Mouse (Mus musculus) liver, embryonic 14.5 days (tissue): Measurements from ENCODE around the gene Rnaseh2a. TPM values are rescaled to one million over a fixed set of nuclear protein-coding genes. Genes with fewer than 3 reads are reported as not detected.
A peak's percentile ranks its signal among the peaks of the same experiment; 100 is the strongest.

Source experiments
- ATAC-seq: fragments of 200-750 bp; cut with Nextera tagmentation; 2 replicates; pipeline ENCODE4 v1.8.0; 2017; ENCODE audit warnings: moderate number of reproducible peaks, mild to moderate bottlenecking, moderate library complexity; ENCODE audit not compliant: insufficient read depth
- DNase-seq, 3 experiments: peaks; one replicate each; pipeline ENCODE4 v3.0.0-alpha.2; 2012 to 2013; ENCODE audit warnings: low read depth in 3 of 3, low spot score in 3 of 3
- H3K27ac ChIP-seq: fragments of 300-500 bp; sonication (generic); 2 replicates; pipeline ENCODE4 v1.5.1; 2014; ENCODE audit warnings: moderate library complexity, mild to moderate bottlenecking, control low read depth, inconsistent platforms
- H3K27me3 ChIP-seq: fragments of 300-500 bp; sonication (generic); 2 replicates; pipeline ENCODE4 v1.6.1; 2014; ENCODE audit warnings: mild to moderate bottlenecking, low read length, moderate library complexity; ENCODE audit not compliant: control insufficient read depth, insufficient read depth
- H3K36me3 ChIP-seq: fragments of 300-500 bp; sonication (generic); replicated peaks from 2 replicates; pipeline ENCODE4 v1.6.1; 2014; ENCODE audit warnings: low read depth; ENCODE audit not compliant: control insufficient read depth, insufficient read depth
- H3K4me1 ChIP-seq, 2 experiments: fragments of 200-500 bp in 1 of 2; fragments of 300-500 bp in 1 of 2; sonication (generic) in 1 of 2; replicated peaks; 2 replicates each; pipeline ENCODE4 v1.6.1; 2012 to 2014; ENCODE audit warnings: antibody characterized with exemption in 1 of 2, inconsistent platforms in 1 of 2, low read length in 1 of 2; ENCODE audit not compliant: control insufficient read depth in 2 of 2, insufficient read depth in 2 of 2
- H3K4me2 ChIP-seq: fragments of 300-500 bp; sonication (generic); 2 replicates; pipeline ENCODE4 v1.6.1; 2014; ENCODE audit warnings: low read depth, mild to moderate bottlenecking, control low read depth, moderate library complexity
- H3K4me3 ChIP-seq, 2 experiments: fragments of 200-500 bp in 1 of 2; fragments of 300-500 bp in 1 of 2; sonication (generic) in 1 of 2; 2 replicates each; pipeline ENCODE4 v1.5.1; 2012 to 2014; ENCODE audit warnings: low read depth in 2 of 2, low read length in 2 of 2, mild to moderate bottlenecking in 2 of 2, control low read depth in 1 of 2, inconsistent platforms in 1 of 2, moderate library complexity in 1 of 2; ENCODE audit not compliant: insufficient read depth in 1 of 2
- H3K9ac ChIP-seq: fragments of 300-500 bp; sonication (generic); replicated peaks from 2 replicates; pipeline ENCODE4 v1.6.1; 2014; ENCODE audit warnings: mild to moderate bottlenecking, control low read depth, moderate library complexity
- H3K9me3 ChIP-seq: fragments of 300-500 bp; sonication (generic); 2 replicates; pipeline ENCODE4 v1.6.1; 2016; ENCODE audit warnings: low read length, mixed read lengths; ENCODE audit not compliant: control insufficient read depth
- CTCF ChIP-seq: IDR thresholded peaks from 2 replicates; pipeline ENCODE4 v1.5.1; 2016; ENCODE audit warnings: antibody characterized with exemption, low read depth, control low read depth
- EP300 ChIP-seq: IDR thresholded peaks from 2 replicates; pipeline ENCODE4 v1.6.1; 2016; ENCODE audit warnings: antibody characterized with exemption, low read depth
- WGBS: fragments of 180-500 bp; shearing (Covaris S2); extraction: QIAGEN DNeasy Blood & Tissue Kit; methylation state at CpG from one replicate; pipeline ENCODE4 v1.1.7; 2014; ENCODE audit not compliant: insufficient replicate concordance; 5-methylcytosine and 5-hydroxymethylcytosine counted together
- polyA plus RNA-seq, 2 experiments: library from polyadenylated mRNA; depleted of rRNA in 1 of 2; stranded (reverse) in 1 of 2; unstranded in 1 of 2; fragments of >200 nt; fragmentation: Nextera tagmentation in 1 of 2; extraction: Ambion mirVana in 1 of 2; gene quantifications; 2 replicates each; pipeline versions ENCODE4 v1.2.1 to v1.2.3; 2012 to 2014

The Rnaseh2a gene
- polyA plus RNA-seq, 2 experiments: 56.2 to 107 TPM

DNA sequence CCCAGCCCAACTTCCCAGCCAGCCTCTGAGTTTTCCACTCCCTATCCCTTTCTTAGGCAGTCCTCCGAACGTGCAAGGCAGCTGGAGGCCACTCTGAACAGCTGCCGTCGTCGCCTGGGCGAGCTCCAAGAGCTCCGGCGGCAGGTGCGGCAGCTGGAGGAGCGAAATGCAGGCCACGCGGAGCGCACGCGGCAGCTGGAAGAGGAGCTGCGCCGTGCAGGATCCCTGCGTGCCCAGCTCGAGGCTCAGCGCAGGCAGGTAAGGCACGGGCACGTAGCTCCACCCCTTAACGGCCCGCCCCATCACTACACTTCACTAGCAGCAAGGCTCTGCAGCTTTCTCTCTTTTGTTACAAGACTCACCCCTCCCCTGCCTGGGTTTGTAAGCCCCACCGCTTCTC is 26.1 kb upstream of the Rnaseh2a start:
- peaks cover 5 to 11% of the 10 kb centered on the region in 2 experiments for H3K4me1 ChIP-seq
- no peaks in the 10 kb centered on the region for H3K9me3 ChIP-seq
- H3K4me2 ChIP-seq: no peak overlapping the region
- H3K27ac ChIP-seq: no peak overlapping the region
- DNase-seq: no peak
- no peak overlapping the region for H3K9ac ChIP-seq
- TF ChIP-seq EP300: no peak
- no peak for TF ChIP-seq CTCF
- H3K27me3 ChIP-seq: no peaks in the 10 kb centered on the region
- ATAC-seq: no peak
- H3K4me3 ChIP-seq: no peak overlapping the region
- H3K36me3 ChIP-seq: no peaks in the 10 kb centered on the region
- 59% methylated on average over 25 of the region's 25 CpGs for WGBS

DNA sequence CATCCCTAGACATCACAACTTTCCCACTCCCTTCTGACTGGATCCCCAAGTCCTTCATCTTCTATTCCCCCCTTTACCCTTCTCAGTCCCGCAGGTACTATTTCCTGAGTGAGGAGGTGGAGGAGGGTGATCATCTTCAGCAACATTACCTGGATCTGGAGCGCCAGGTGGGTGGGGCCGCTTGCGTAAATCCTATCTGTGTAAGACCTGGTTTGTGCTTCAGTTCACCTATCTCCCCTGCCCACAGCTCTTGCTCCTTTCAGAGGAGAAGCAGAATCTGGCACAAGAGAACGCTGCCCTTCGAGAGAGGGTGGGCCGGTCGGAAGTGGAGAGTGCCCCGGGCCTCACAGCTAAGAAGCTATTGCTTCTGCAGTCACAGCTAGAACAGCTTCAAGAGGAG is 24.8 kb upstream of the Rnaseh2a start:
- H3K36me3 ChIP-seq: no peaks in the 10 kb centered on the region
- no peak overlapping the region for H3K4me2 ChIP-seq
- 88% methylated on average over 9 of the region's 9 CpGs for WGBS
- no peak overlapping the region for H3K4me3 ChIP-seq
- H3K4me1 ChIP-seq: peaks cover 8 to 14% of the 10 kb centered on the region in 2 experiments
- no peaks in the 10 kb centered on the region for H3K9me3 ChIP-seq
- no peak overlapping the region for H3K9ac ChIP-seq
- H3K27me3 ChIP-seq: no peaks in the 10 kb centered on the region
- DNase-seq (no peak), ATAC-seq (no peak)
- no peak overlapping the region for H3K27ac ChIP-seq
- no peak for TF ChIP-seq EP300
- TF ChIP-seq CTCF: no peak

DNA sequence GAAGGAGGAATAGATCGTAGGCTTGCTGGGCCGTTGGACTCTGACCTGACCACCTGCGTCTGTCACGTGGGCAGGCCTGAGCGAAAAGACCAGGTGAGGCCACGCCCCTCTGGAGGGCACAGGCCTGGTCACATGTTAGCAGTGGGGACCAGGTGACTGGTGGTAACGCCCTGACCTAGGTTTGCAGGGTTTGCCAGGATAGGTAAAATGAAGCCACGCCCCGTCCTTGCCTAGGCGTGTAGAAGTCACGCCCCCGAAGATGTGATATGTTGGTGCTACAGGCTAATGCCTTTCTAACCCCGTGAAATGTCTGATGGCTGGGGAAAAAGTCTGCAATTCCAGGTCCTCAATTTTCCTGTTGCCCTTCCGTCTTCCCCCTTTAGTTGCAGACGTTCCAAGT is 21.3 kb upstream of the Rnaseh2a start:
- peak; percentile 58 for ATAC-seq
- Histone ChIP-seq H3K9ac (peak overlapping the region; percentile 58), H3K4me2 (peak overlapping the region; percentile 88), H3K27me3 (no peaks in the 10 kb centered on the region), H3K36me3 (no peaks in the 10 kb centered on the region), H3K4me1 (peaks cover 25 to 27% of the 10 kb centered on the region in 2 experiments), H3K4me3 (peak overlapping the region; percentile 55 to 59), H3K9me3 (no peaks in the 10 kb centered on the region), H3K27ac (peak overlapping the region; percentile 36)
- peak in 1 of 3 experiments; percentile 83 for DNase-seq
- 2% methylated on average over 15 of the region's 15 CpGs for WGBS
- TF ChIP-seq EP300: no peak
- TF ChIP-seq CTCF: no peak

DNA sequence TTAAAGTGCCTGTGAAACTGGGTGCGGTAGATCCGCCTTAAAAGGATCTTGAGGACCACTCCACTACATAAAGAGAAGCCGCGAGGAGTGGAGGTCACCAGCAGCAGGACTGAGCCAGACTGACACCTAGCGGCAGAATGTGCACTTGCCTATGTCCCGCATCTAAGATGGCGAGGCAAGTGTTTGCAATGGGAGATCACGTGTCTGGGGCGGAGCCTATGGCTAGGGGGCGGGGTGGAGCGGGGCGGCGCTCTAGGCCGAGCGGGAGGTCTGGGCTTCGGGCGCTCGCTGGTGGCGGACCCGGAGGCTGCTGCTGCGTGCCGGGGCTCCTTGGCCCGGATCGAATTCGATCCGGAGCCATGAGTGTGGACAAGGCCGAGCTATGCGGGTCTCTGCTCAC is 20.8 kb upstream of the Rnaseh2a start, which contains the start of gene Hook2:
Gene Hook2 (plus strand): TSS at position 255 of the 400 bp plus-strand sequence.
- DNase-seq: peak; percentile 98 to 99 (median 98)
- TF ChIP-seq CTCF: peak; percentile 98
- no peak for TF ChIP-seq EP300

DNA sequence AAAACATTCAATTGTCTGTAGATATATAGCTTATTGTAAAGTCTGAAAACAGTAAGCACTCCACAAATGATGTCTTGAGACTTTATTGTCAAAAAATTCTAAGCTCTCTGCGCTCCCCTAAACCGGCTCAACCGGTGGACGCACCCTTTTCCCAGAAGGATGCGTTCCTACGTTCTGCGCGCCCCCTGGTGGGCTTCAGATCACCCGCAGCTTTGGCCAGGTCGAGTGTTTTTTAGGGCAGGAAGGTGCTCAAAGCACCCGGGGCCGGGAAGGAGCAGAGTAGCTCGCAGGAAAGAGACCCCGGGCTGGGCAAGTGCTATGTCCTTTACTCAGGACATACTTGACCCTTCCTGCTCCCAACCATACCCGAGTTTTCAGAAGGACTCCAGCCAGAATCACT is 20.2 kb upstream of the Rnaseh2a start:
- peak overlapping the region; percentile 87 for H3K27ac ChIP-seq
- H3K9ac ChIP-seq: peak overlapping the region; percentile 81
- H3K36me3 ChIP-seq: no peaks in the 10 kb centered on the region
- peak overlapping the region; percentile 88 for H3K4me2 ChIP-seq
- peak; percentile 76 for ATAC-seq
- peak overlapping the region; percentile 43 to 59 for H3K4me3 ChIP-seq
- 0% methylated on average over 15 of the region's 15 CpGs for WGBS
- H3K27me3 ChIP-seq: no peaks in the 10 kb centered on the region
- H3K4me1 ChIP-seq: peaks cover 32 to 34% of the 10 kb centered on the region in 2 experiments
- TF ChIP-seq EP300 (no peak), CTCF (peak; percentile 96)
- DNase-seq: peak; percentile 88 to 94 (median 91)
- no peaks in the 10 kb centered on the region for H3K9me3 ChIP-seq

More for the DNA sequence above, 20.8 kb upstream of the Rnaseh2a start, which contains the start of gene Hook2:
- Histone ChIP-seq H3K27me3 (no peaks in the 10 kb centered on the region), H3K4me1 (peaks cover 27 to 29% of the 10 kb centered on the region in 2 experiments), H3K4me3 (peak within 1 kb of the TSS; percentile 55 to 59), H3K27ac (peak within 1 kb of the TSS; percentile 87), H3K36me3 (no peaks in the 10 kb centered on the region), H3K9me3 (no peaks in the 10 kb centered on the region), H3K4me2 (peak within 1 kb of the TSS; percentile 88), H3K9ac (peak within 1 kb of the TSS; percentile 81)
- ATAC-seq: peak; percentile 84
- under 1% methylated on average over 28 of the region's 28 CpGs for WGBS
